Mouse (Mus musculus) thymus, adult 2 months (tissue): ENCODE results near the gene Dop1b. TPM values are rescaled to one million over a fixed set of nuclear protein-coding genes. Genes with fewer than 3 reads are reported as not detected.
"Not testable (repeated sequence)": the region's sequence is repeated elsewhere in the genome, so short reads cannot be mapped to it uniquely, and the experiment has no call there.

Experiments
- DNase-seq: peaks from one replicate; pipeline ENCODE4 v3.0.0; 2021
- H3K27ac ChIP-seq: fragments of 200-500 bp; 2 replicates; pipeline ENCODE4 v1.5.1; 2012; ENCODE audit warnings: low read length, control low read depth; ENCODE audit not compliant: control insufficient read depth, insufficient read depth
- H3K27me3 ChIP-seq: fragments of 200-500 bp; 2 replicates; pipeline ENCODE4 v1.6.1; 2012; ENCODE audit warnings: mild to moderate bottlenecking, low read length, moderate library complexity, mixed read lengths; ENCODE audit not compliant: control insufficient read depth, insufficient read depth
- H3K36me3 ChIP-seq: fragments of 200-500 bp; 2 replicates; pipeline ENCODE4 v1.6.1; 2012; ENCODE audit warnings: mild to moderate bottlenecking, low read length, moderate library complexity; ENCODE audit not compliant: control insufficient read depth, insufficient read depth
- H3K4me1 ChIP-seq: fragments of 200-500 bp; replicated peaks from 2 replicates; pipeline ENCODE4 v1.6.1; 2012; ENCODE audit warnings: low read length; ENCODE audit not compliant: control insufficient read depth, insufficient read depth
- H3K4me3 ChIP-seq: fragments of 200-500 bp; 2 replicates; pipeline ENCODE4 v1.5.1; 2012; ENCODE audit warnings: mild to moderate bottlenecking, low read length, control low read depth, moderate library complexity; ENCODE audit not compliant: control insufficient read depth, insufficient read depth
- CTCF ChIP-seq: fragments of 200-500 bp; IDR thresholded peaks from 2 replicates; pipeline ENCODE4 v1.5.1; 2012; ENCODE audit warnings: mild to moderate bottlenecking, control low read depth, low read length, moderate library complexity, borderline replicate concordance; ENCODE audit not compliant: control insufficient read depth, poor library complexity, insufficient read depth; ENCODE audit errors: extremely low read depth
- POLR2A ChIP-seq: fragments of 200-500 bp; IDR thresholded peaks from 2 replicates; pipeline ENCODE4 v1.6.1; 2012; ENCODE audit warnings: mild to moderate bottlenecking, low read length, control low read depth, moderate library complexity; ENCODE audit not compliant: control insufficient read depth, poor library complexity, insufficient read depth; ENCODE audit errors: extremely low read depth
- WGBS: fragments of 180-500 bp; shearing (Covaris S2); methylation state at CpG from one replicate; pipeline ENCODE4 v1.1.7; 2018; 5-methylcytosine and 5-hydroxymethylcytosine counted together
- polyA plus RNA-seq: library from polyadenylated mRNA; depleted of rRNA; stranded (reverse); fragments of >200 nt; gene quantifications from 2 replicates; pipeline ENCODE4 v1.2.3, GENCODE M21; 2012; rRNA removed

Dop1b gene
- 59.3 and 60.6 TPM in 2 replicates for polyA plus RNA-seq

GRCm38 (mm10) chr16:93711411-93712188, at the start of gene Dop1b:
Dop1b (plus strand) TSS chr16:93711904.
- Histone ChIP-seq H3K4me1 (peaks cover 6% of the 10 kb centered on the region), H3K27me3 (no peaks in the 10 kb centered on the region), H3K36me3 (no peaks in the 10 kb centered on the region), H3K27ac (peak within 1 kb of the TSS; percentile 59), H3K4me3 (peak within 1 kb of the TSS; percentile 75)
- peak; percentile 98 for DNase-seq
- peak; percentile 95 for TF ChIP-seq POLR2A
- TF ChIP-seq CTCF: 0 out of 2 replicates have a peak, but pooled peaks have one; percentile 50
- 1% methylated on average over 76 of the region's 77 CpGs for WGBS

- H3K36me3 ChIP-seq: no peaks in the 10 kb centered on the region
- H3K4me3 ChIP-seq: no peak overlapping the region
- H3K27ac ChIP-seq: no peak overlapping the region
- no peak for TF ChIP-seq CTCF
- TF ChIP-seq POLR2A: no peak
- H3K4me1 ChIP-seq: no peaks in the 10 kb centered on the region
- no peak for DNase-seq
- H3K27me3 ChIP-seq: no peaks in the 10 kb centered on the region
Measured at GRCm38 (mm10) chr16:93667976-93668375, 43.7 kb upstream of the Dop1b start.

DNA sequence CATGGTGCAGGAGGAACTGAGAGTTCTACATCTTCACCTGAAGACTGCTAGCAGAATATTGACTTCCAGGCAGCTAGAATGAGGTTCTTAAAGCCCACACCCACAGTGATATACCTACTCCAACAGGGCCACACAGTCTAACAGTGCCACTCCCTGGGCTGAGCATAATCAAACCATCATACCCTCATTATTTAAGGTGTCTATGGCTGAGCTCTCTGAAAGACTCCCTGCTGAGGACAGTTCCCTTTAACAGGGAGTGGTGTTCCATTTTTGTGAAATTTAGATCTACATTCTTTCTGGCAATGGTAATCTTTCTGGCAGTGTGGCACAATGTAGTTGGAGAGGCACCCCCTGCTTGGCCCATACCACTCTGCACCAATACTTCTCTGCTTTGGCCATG, 42.2 kb upstream of the Dop1b start:
- Histone ChIP-seq H3K4me1 (no peaks in the 10 kb centered on the region), H3K36me3 (no peaks in the 10 kb centered on the region), H3K27ac (no peak overlapping the region), H3K27me3 (no peaks in the 10 kb centered on the region), H3K4me3 (no peak overlapping the region)
- no peak for DNase-seq
- no peak for TF ChIP-seq CTCF
- TF ChIP-seq POLR2A: no peak

DNA sequence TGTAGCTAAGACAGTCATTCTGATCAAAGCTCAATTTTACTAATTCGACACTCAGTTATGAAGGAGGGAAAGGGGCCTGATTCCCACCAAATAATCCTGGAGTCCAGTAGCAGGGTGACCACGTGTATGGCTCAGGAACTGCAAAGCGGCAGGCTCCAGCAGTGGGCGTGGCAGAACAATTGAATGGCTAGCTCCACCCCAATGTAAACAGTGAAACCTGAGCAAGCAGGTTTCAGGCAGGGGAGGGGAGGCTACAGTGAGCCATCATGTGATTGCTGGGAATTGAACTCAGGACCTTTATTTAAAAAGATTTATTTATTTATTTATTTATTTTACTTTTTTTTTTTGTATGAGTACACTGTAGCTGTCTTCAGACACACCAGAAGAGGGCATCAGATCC, 41.2 kb upstream of the Dop1b start:
- WGBS: 83% methylated on average over 4 of the region's 4 CpGs
- not testable (repeated sequence) for H3K4me1 ChIP-seq, DNase-seq, H3K4me3 ChIP-seq, H3K27ac ChIP-seq, H3K27me3 ChIP-seq, H3K36me3 ChIP-seq

DNA sequence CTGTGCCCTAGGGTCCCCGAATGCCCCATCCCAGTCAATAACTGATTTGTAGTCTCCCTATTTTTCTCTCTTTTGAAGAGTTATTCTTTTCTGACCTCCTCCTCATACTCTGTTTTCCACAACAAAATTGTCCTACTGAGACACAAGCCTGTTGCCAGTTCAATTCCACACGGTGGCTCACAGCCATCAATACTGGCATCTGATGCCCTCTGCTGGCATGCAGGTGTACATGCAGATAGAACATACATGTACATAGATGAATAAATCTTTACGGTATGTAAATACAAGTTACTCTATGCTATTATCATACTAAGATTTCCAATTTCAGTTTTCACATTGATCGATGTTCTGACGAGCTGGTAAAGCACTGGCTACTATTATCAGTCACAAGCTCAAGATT, 40.6 kb upstream of the Dop1b start:
- Histone ChIP-seq H3K36me3 (no peaks in the 10 kb centered on the region), H3K4me1 (no peaks in the 10 kb centered on the region), H3K27ac (no peak overlapping the region), H3K27me3 (no peaks in the 10 kb centered on the region), H3K4me3 (no peak overlapping the region)
- TF ChIP-seq POLR2A (no peak), CTCF (no peak)
- no peak for DNase-seq
- 87% methylated on average over 5 of the region's 5 CpGs for WGBS

DNA sequence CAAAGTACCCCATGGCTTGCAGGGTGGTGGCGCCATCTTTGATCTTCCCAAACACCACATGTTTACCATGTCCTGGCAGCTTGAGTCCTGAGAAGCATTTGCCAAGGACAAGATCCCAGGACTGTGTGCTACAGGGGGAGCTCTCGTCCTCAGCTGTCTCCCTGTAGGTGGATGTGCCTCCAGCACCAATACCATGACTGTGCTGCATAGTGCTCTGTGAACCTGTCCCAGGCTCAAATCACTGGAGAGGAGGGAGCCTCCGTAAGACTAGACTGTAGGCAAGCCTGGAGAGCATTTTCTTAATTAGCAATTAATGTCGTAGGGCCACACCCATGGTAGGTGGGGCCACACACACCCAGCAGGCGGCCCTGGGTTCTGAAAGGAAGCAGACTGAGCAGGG, 35.3 kb upstream of the Dop1b start:
- Histone ChIP-seq H3K4me3 (no peak overlapping the region), H3K36me3 (no peaks in the 10 kb centered on the region), H3K27ac (no peak overlapping the region), H3K4me1 (no peaks in the 10 kb centered on the region), H3K27me3 (no peaks in the 10 kb centered on the region)
- WGBS: 92% methylated on average over 5 of the region's 5 CpGs
- TF ChIP-seq CTCF (no peak), POLR2A (no peak)
- no peak for DNase-seq

DNA sequence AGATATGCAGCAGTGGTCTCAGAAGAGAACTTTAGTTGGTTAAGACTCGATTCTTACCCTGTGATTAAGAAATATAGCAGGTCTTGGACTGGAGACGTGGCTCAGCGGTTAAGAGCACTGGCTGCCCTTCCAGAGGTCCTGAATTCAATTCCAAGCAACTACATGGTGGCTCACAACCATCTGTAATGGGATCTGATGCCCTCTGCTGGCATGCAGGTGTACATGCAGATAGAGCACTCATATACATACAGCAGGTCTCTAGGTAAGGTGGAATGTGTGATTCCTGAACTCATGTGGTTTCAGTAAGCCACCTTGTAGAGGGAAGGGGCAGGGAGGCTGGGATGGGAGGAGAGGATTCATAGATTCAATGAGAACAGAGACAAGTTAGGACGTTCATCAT, 33.5 kb upstream of the Dop1b start:
- H3K27ac ChIP-seq: no peak overlapping the region
- 93% methylated on average over 4 of the region's 4 CpGs for WGBS

More for the DNA sequence above, 33.5 kb upstream of the Dop1b start:
- peaks cover 9% of the 10 kb centered on the region; the same call in 1 of the 2 replicates for H3K27me3 ChIP-seq
- no peak for DNase-seq
- peaks cover 8% of the 10 kb centered on the region for H3K4me1 ChIP-seq
- H3K4me3 ChIP-seq: no peak overlapping the region
- no peaks in the 10 kb centered on the region for H3K36me3 ChIP-seq
- no peak for TF ChIP-seq CTCF
- no peak for TF ChIP-seq POLR2A
